Mouse (Mus musculus) erythroblast, embryonic 14.5 days (primary cell): ENCODE data around the gene Gzma.

Experiments used
- GATA1 ChIP-seq: IDR thresholded peaks from 2 replicates; pipeline ENCODE4 v1.6.1; 2012; ENCODE audit warnings: low read length, inconsistent platforms, mixed read lengths
- TAL1 ChIP-seq: IDR thresholded peaks from 3 replicates; pipeline ENCODE4 v1.6.1; 2012; ENCODE audit warnings: low read length, inconsistent platforms, mixed read lengths

DNA sequence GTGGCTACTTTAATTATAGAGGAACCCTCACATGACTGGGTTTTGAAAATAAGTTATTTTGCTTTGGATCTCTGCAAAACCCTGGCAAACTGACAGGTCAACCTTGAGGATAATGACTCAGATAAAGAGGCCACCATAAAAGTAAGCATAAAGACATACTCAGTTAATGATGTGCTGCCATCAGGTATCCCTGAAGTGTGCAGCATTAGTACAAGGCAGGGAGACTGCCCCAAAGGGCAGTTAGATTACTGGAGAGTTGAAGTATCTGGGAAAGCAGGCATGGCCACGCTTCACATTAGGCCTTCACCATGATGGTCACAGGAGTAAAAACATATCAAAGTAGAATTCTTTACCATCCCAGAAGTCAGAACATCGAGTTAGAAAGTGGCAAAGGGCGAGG, 55.9 kb downstream of the Gzma start:
- TF ChIP-seq GATA1 (no peak), TAL1 (no peak)
